Mouse (Mus musculus): ENCODE measurements around the gene Cdk15. TPM values are rescaled to one million over a fixed set of nuclear protein-coding genes. Genes with fewer than 3 reads are reported as not detected.

Cdk15 gene
- polyA plus RNA-seq, 1 experiment = 0.41 TPM

GRCm38 (mm10) chr1:59361966-59362365, 105.3 kb downstream of the Cdk15 start:
- DNase-seq (ENCODE audit: low read depth) = no peak
- no peak for TF ChIP-seq POLR2A (IDR thresholded peaks at IDR 0.05; ENCODE audit: borderline replicate concordance, extremely low read depth, insufficient read depth, insufficient read length, poor library complexity, severe bottlenecking)
- no peak for TF ChIP-seq CTCF (IDR thresholded peaks at IDR 0.05; ENCODE audit: borderline replicate concordance, extremely low read depth, insufficient read depth, insufficient read length)

GRCm38 (mm10) chr1:59364463-59365040, 107.8 kb downstream of the Cdk15 start:
- DNase-seq (ENCODE audit: low read depth) = no peak
- TF ChIP-seq CTCF (IDR thresholded peaks at IDR 0.05; ENCODE audit: borderline replicate concordance, extremely low read depth, insufficient read depth, insufficient read length) (no peak), POLR2A (IDR thresholded peaks at IDR 0.05; ENCODE audit: borderline replicate concordance, extremely low read depth, insufficient read depth, insufficient read length, poor library complexity, severe bottlenecking) (no peak)

GRCm38 (mm10) chr1:59367928-59368648, 111.4 kb downstream of the Cdk15 start:
- TF ChIP-seq CTCF (IDR thresholded peaks at IDR 0.05; ENCODE audit: borderline replicate concordance, extremely low read depth, insufficient read depth, insufficient read length) = no peak
- no peak for TF ChIP-seq POLR2A (IDR thresholded peaks at IDR 0.05; ENCODE audit: borderline replicate concordance, extremely low read depth, insufficient read depth, insufficient read length, poor library complexity, severe bottlenecking)
- no peak for DNase-seq (ENCODE audit: low read depth)

- DNase-seq (ENCODE audit: low read depth) = no peak
- TF ChIP-seq CTCF (IDR thresholded peaks at IDR 0.05; ENCODE audit: borderline replicate concordance, extremely low read depth, insufficient read depth, insufficient read length) (no peak), POLR2A (IDR thresholded peaks at IDR 0.05; ENCODE audit: borderline replicate concordance, extremely low read depth, insufficient read depth, insufficient read length, poor library complexity, severe bottlenecking) (no peak)
Measured at GRCm38 (mm10) chr1:59368649-59369319, 112.1 kb downstream of the Cdk15 start.

GRCm38 (mm10) chr1:59369320-59369685, 112.6 kb downstream of the Cdk15 start:
- TF ChIP-seq CTCF (IDR thresholded peaks at IDR 0.05; ENCODE audit: borderline replicate concordance, extremely low read depth, insufficient read depth, insufficient read length) = no peak
- TF ChIP-seq POLR2A (IDR thresholded peaks at IDR 0.05; ENCODE audit: borderline replicate concordance, extremely low read depth, insufficient read depth, insufficient read length, poor library complexity, severe bottlenecking) = no peak
- no peak for DNase-seq (ENCODE audit: low read depth)

GRCm38 (mm10) chr1:59370355-59370950, 113.7 kb downstream of the Cdk15 start:
- TF ChIP-seq CTCF (IDR thresholded peaks at IDR 0.05; ENCODE audit: borderline replicate concordance, extremely low read depth, insufficient read depth, insufficient read length) (no peak), POLR2A (IDR thresholded peaks at IDR 0.05; ENCODE audit: borderline replicate concordance, extremely low read depth, insufficient read depth, insufficient read length, poor library complexity, severe bottlenecking) (no peak)
- no peak for DNase-seq (ENCODE audit: low read depth)

GRCm38 (mm10) chr1:59376021-59376548, 119.4 kb downstream of the Cdk15 start:
- DNase-seq (ENCODE audit: low read depth) = no peak
- TF ChIP-seq CTCF (IDR thresholded peaks at IDR 0.05; ENCODE audit: borderline replicate concordance, extremely low read depth, insufficient read depth, insufficient read length) = no peak
- no peak for TF ChIP-seq POLR2A (IDR thresholded peaks at IDR 0.05; ENCODE audit: borderline replicate concordance, extremely low read depth, insufficient read depth, insufficient read length, poor library complexity, severe bottlenecking)

- peak; percentile 84 for DNase-seq (ENCODE audit: low read depth)
- no peak for TF ChIP-seq POLR2A (IDR thresholded peaks at IDR 0.05; ENCODE audit: borderline replicate concordance, extremely low read depth, insufficient read depth, insufficient read length, poor library complexity, severe bottlenecking)
- TF ChIP-seq CTCF (IDR thresholded peaks at IDR 0.05; ENCODE audit: borderline replicate concordance, extremely low read depth, insufficient read depth, insufficient read length) = no peak
Measured at GRCm38 (mm10) chr1:59376557-59376956, 119.9 kb downstream of the Cdk15 start.

GRCm38 (mm10) chr1:59377312-59377711, 120.6 kb downstream of the Cdk15 start:
- DNase-seq (ENCODE audit: low read depth) = no peak

GRCm38 (mm10) chr1:59380926-59381325, 124.2 kb downstream of the Cdk15 start:
- TF ChIP-seq POLR2A (IDR thresholded peaks at IDR 0.05; ENCODE audit: borderline replicate concordance, extremely low read depth, insufficient read depth, insufficient read length, poor library complexity, severe bottlenecking) (no peak), CTCF (IDR thresholded peaks at IDR 0.05; ENCODE audit: borderline replicate concordance, extremely low read depth, insufficient read depth, insufficient read length) (no peak)
- no peak for DNase-seq (ENCODE audit: low read depth)

More at GRCm38 (mm10) chr1:59377312-59377711, 120.6 kb downstream of the Cdk15 start:
- TF ChIP-seq CTCF (IDR thresholded peaks at IDR 0.05; ENCODE audit: borderline replicate concordance, extremely low read depth, insufficient read depth, insufficient read length) (no peak), POLR2A (IDR thresholded peaks at IDR 0.05; ENCODE audit: borderline replicate concordance, extremely low read depth, insufficient read depth, insufficient read length, poor library complexity, severe bottlenecking) (no peak)

GRCm38 (mm10) chr1:59381483-59381882, 124.8 kb downstream of the Cdk15 start:
- TF ChIP-seq CTCF (IDR thresholded peaks at IDR 0.05; ENCODE audit: borderline replicate concordance, extremely low read depth, insufficient read depth, insufficient read length) = no peak
- TF ChIP-seq POLR2A (IDR thresholded peaks at IDR 0.05; ENCODE audit: borderline replicate concordance, extremely low read depth, insufficient read depth, insufficient read length, poor library complexity, severe bottlenecking) = no peak
- DNase-seq (ENCODE audit: low read depth) = no peak
